Mouse (Mus musculus) mesoderm, embryonic 11.5 days (tissue): ENCODE results near the gene Kat14.

ENCODE experiments used
- DNase-seq: peaks from one replicate; pipeline ENCODE4 v3.0.0-alpha.2; 2012; ENCODE audit warnings: low read depth, low spot score

Kat14 gene

GRCm38 (mm10) chr2:144381741-144382140 is 13.0 kb downstream of the Kat14 start:
- no peak for DNase-seq

- DNase-seq = no peak
Measured at GRCm38 (mm10) chr2:144382624-144383138, 13.9 kb downstream of the Kat14 start.

GRCm38 (mm10) chr2:144386296-144386695 is 17.5 kb downstream of the Kat14 start:
- no peak for DNase-seq

- DNase-seq = no peak
Measured at GRCm38 (mm10) chr2:144388416-144388815, 19.6 kb downstream of the Kat14 start.

GRCm38 (mm10) chr2:144399531-144399930 is 30.7 kb downstream of the Kat14 start:
- no peak for DNase-seq

GRCm38 (mm10) chr2:144400659-144401058 is 31.9 kb downstream of the Kat14 start:
- DNase-seq = no peak

GRCm38 (mm10) chr2:144409037-144409436 is 40.3 kb downstream of the Kat14 start:
- DNase-seq = no peak

- no peak for DNase-seq
Measured at GRCm38 (mm10) chr2:144410603-144411002, 41.8 kb downstream of the Kat14 start.

GRCm38 (mm10) chr2:144414646-144415045 is 45.9 kb downstream of the Kat14 start:
- no peak for DNase-seq

GRCm38 (mm10) chr2:144416859-144417258 is 48.1 kb downstream of the Kat14 start:
- no peak for DNase-seq

- no peak for DNase-seq
Measured at GRCm38 (mm10) chr2:144418062-144418461, 49.3 kb downstream of the Kat14 start.

- DNase-seq = no peak
Measured at GRCm38 (mm10) chr2:144422094-144422675, 53.4 kb downstream of the Kat14 start.

GRCm38 (mm10) chr2:144425761-144426160 is 57.0 kb downstream of the Kat14 start:
- no peak for DNase-seq

GRCm38 (mm10) chr2:144427852-144428251 is 59.1 kb downstream of the Kat14 start:
- no peak for DNase-seq

- DNase-seq = no peak
Measured at GRCm38 (mm10) chr2:144428659-144429058, 59.9 kb downstream of the Kat14 start.

- DNase-seq = no peak
Measured at GRCm38 (mm10) chr2:144429171-144429570, 60.4 kb downstream of the Kat14 start.

GRCm38 (mm10) chr2:144431286-144431825 is 62.6 kb downstream of the Kat14 start:
- no peak for DNase-seq

- no peak for DNase-seq
Measured at GRCm38 (mm10) chr2:144435679-144436078, 66.9 kb downstream of the Kat14 start.

- no peak for DNase-seq
Measured at GRCm38 (mm10) chr2:144438424-144438823, 69.6 kb downstream of the Kat14 start.

- no peak for DNase-seq
Measured at GRCm38 (mm10) chr2:144439191-144439700, 70.5 kb downstream of the Kat14 start.

- DNase-seq = no peak
Measured at GRCm38 (mm10) chr2:144441386-144441915, 72.7 kb downstream of the Kat14 start.

GRCm38 (mm10) chr2:144446360-144446999 is 77.7 kb downstream of the Kat14 start:
- DNase-seq = no peak

GRCm38 (mm10) chr2:144450378-144450777 is 81.6 kb downstream of the Kat14 start:
- no peak for DNase-seq
